Mouse (Mus musculus) C2C12 (cell line): ENCODE measurements around the gene Camta1.

Source experiments
- CTCF ChIP-seq: IDR thresholded peaks from one replicate; pipeline ENCODE4 v1.5.1; 2011; ENCODE audit not compliant: control insufficient read depth, insufficient read depth, insufficient read length
- FOSL1 ChIP-seq: IDR thresholded peaks from one replicate; pipeline ENCODE4 v1.8.0; 2011; ENCODE audit warnings: mild to moderate bottlenecking, low read length; ENCODE audit not compliant: poor library complexity, insufficient read depth, severe bottlenecking
- MAX ChIP-seq: IDR thresholded peaks from one replicate; pipeline ENCODE4 v1.6.1; 2011; ENCODE audit warnings: mild to moderate bottlenecking, control low read depth
- MYOD1 ChIP-seq: IDR thresholded peaks from one replicate; pipeline ENCODE4 v1.6.1; 2011; ENCODE audit warnings: low read depth; ENCODE audit not compliant: control insufficient read depth, insufficient read length

DNA sequence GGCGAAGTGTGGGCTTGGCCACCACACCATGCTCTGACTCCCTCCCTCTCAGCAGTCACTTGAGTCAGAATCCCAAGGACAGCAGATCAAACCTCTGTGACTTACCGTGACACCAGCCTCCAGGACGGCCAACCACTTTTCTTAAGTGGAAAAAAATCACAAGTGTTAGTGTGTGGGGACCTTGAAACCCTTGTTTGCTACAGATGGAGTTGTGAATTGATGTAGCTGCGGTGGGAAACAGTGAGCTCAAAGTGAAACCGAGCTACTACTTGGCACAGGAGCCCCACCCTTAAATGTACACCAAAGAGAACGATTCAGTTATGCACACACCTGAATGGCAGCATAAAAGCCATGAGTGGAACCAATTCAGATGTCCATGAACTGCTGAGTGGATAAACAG, 936.7 kb downstream of the Camta1 start:
- TF ChIP-seq MAX (no peak), CTCF (no peak), MYOD1 (no peak), FOSL1 (no peak)
